Mouse (Mus musculus) kidney, postnatal 0 days (tissue): ENCODE results near the gene Zfp276. TPM values are rescaled to one million over a fixed set of nuclear protein-coding genes. Genes with fewer than 3 reads are reported as not detected.

Experiments
- ATAC-seq: fragments of 200-750 bp; cut with Nextera tagmentation; replicated peaks from 2 replicates; pipeline ENCODE4 v1.8.0; 2017; ENCODE audit warnings: low read depth, moderate number of reproducible peaks, moderate TSS enrichment, moderate library complexity; ENCODE audit not compliant: low FRiP score
- DNase-seq: peaks from one replicate; pipeline ENCODE4 v3.0.0-alpha.2; 2016; ENCODE audit warnings: low spot score
- H3K27ac ChIP-seq: fragments of 300-500 bp; sonication (generic); 2 replicates; pipeline ENCODE4 v1.5.1; 2014; ENCODE audit warnings: mild to moderate bottlenecking
- H3K27me3 ChIP-seq: fragments of 300-500 bp; sonication (generic); 2 replicates; pipeline ENCODE4 v1.6.1; 2014; ENCODE audit warnings: low read length, mixed read lengths; ENCODE audit not compliant: insufficient read depth
- H3K36me3 ChIP-seq: fragments of 300-500 bp; sonication (generic); 2 replicates; pipeline ENCODE4 v1.6.1; 2014; ENCODE audit warnings: low read length, mixed read lengths; ENCODE audit not compliant: insufficient read depth
- H3K4me1 ChIP-seq: fragments of 300-500 bp; sonication (generic); replicated peaks from 2 replicates; pipeline ENCODE4 v1.6.1; 2014; ENCODE audit warnings: antibody characterized with exemption, low read length, mixed read lengths; ENCODE audit not compliant: insufficient read depth
- H3K4me2 ChIP-seq: fragments of 300-500 bp; sonication (generic); 2 replicates; pipeline ENCODE4 v1.6.1; 2014; ENCODE audit warnings: mild to moderate bottlenecking, low read length, moderate library complexity, mixed read lengths
- H3K4me3 ChIP-seq: fragments of 300-500 bp; sonication (generic); replicated peaks from 2 replicates; pipeline ENCODE4 v1.5.1; 2014; ENCODE audit warnings: low read depth, low read length
- H3K9ac ChIP-seq: fragments of 300-500 bp; sonication (generic); 2 replicates; pipeline ENCODE4 v1.6.1; 2014; ENCODE audit warnings: low read depth, low read length
- H3K9me3 ChIP-seq: fragments of 300-500 bp; sonication (generic); replicated peaks from 2 replicates; pipeline ENCODE4 v1.6.1; 2016; ENCODE audit warnings: low read length, inconsistent platforms, mixed read lengths
- CTCF ChIP-seq: IDR thresholded peaks from 2 replicates; pipeline ENCODE4 v1.5.1; 2016; ENCODE audit warnings: antibody characterized with exemption, low read depth, mild to moderate bottlenecking, moderate library complexity
- WGBS: fragments of 180-500 bp; shearing (Covaris S2); extraction: QIAGEN DNeasy Blood & Tissue Kit; methylation state at CpG from one replicate; pipeline ENCODE4 v1.1.7; 2014; 5-methylcytosine and 5-hydroxymethylcytosine counted together
- polyA plus RNA-seq: library from polyadenylated mRNA; unstranded; fragments of >200 nt; fragmentation: Nextera tagmentation; extraction: Ambion mirVana; gene quantifications from 2 replicates; pipeline ENCODE4 v1.2.1, GENCODE M21; 2015

Gene Zfp276
- polyA plus RNA-seq, 1 experiment from 2014 or later, result 13.1 TPM

GRCm38 (mm10) chr8:123292785-123293184 is 38.8 kb downstream of the Zfp276 start:
- Histone ChIP-seq H3K4me2 (no peak overlapping the region), H3K9me3 (no peaks in the 10 kb centered on the region), H3K4me3 (no peak overlapping the region), H3K4me1 (no peaks in the 10 kb centered on the region), H3K27ac (no peak overlapping the region), H3K27me3 (no peaks in the 10 kb centered on the region), H3K9ac (no peak overlapping the region), H3K36me3 (0 out of 2 replicates have a peak, but pooled peaks cover 6% of the 10 kb centered on the region)
- DNase-seq (no peak), ATAC-seq (no peak)
- no peak for TF ChIP-seq CTCF
- whole genome bisulfite sequencing, result 76% methylated on average over 2 of the region's 2 CpGs

- no peak overlapping the region for H3K27ac ChIP-seq
- 92% methylated on average over 11 of the region's 11 CpGs for WGBS
- no peak for TF ChIP-seq CTCF
Observed at GRCm38 (mm10) chr8:123298301-123298700, 44.3 kb downstream of the Zfp276 start.

GRCm38 (mm10) chr8:123308738-123309137 is 54.7 kb downstream of the Zfp276 start:
- no peak for ATAC-seq
- no peak overlapping the region for H3K9ac ChIP-seq
- TF ChIP-seq CTCF, result peak; percentile 31
- no peak overlapping the region for H3K4me3 ChIP-seq
- DNase-seq, result no peak
- no peaks in the 10 kb centered on the region for H3K9me3 ChIP-seq
- 70% methylated on average over 4 of the region's 4 CpGs for WGBS
- H3K27me3 ChIP-seq, result no peaks in the 10 kb centered on the region
- no peaks in the 10 kb centered on the region for H3K4me1 ChIP-seq
- H3K4me2 ChIP-seq, result no peak overlapping the region
- H3K27ac ChIP-seq, result no peak overlapping the region
- H3K36me3 ChIP-seq, result no peaks in the 10 kb centered on the region

More at GRCm38 (mm10) chr8:123298301-123298700, 44.3 kb downstream of the Zfp276 start:
- no peak for DNase-seq
- H3K36me3 ChIP-seq, result 0 out of 2 replicates have a peak, but pooled peaks cover 3% of the 10 kb centered on the region
- no peak for ATAC-seq
- no peak overlapping the region for H3K4me3 ChIP-seq
- H3K9ac ChIP-seq, result no peak overlapping the region
- no peak overlapping the region for H3K4me2 ChIP-seq
- H3K4me1 ChIP-seq, result no peaks in the 10 kb centered on the region
- no peaks in the 10 kb centered on the region for H3K9me3 ChIP-seq
- H3K27me3 ChIP-seq, result no peaks in the 10 kb centered on the region

GRCm38 (mm10) chr8:123317781-123318466 is 63.9 kb downstream of the Zfp276 start:
- Histone ChIP-seq H3K9me3 (no peaks in the 10 kb centered on the region), H3K4me3 (peak overlapping the region; percentile 53), H3K27ac (peak overlapping the region; percentile 85), H3K4me1 (0 out of 2 replicates have a peak, but pooled peaks cover 3% of the 10 kb centered on the region), H3K9ac (peak overlapping the region; percentile 69), H3K27me3 (no peaks in the 10 kb centered on the region), H3K36me3 (no peaks in the 10 kb centered on the region), H3K4me2 (peak overlapping the region; percentile 94)
- no peak for DNase-seq
- peak; percentile 67 for ATAC-seq
- TF ChIP-seq CTCF, result no peak
- WGBS, result 5% methylated on average over 21 of the region's 21 CpGs

- Histone ChIP-seq H3K4me1 (0 out of 2 replicates have a peak, but pooled peaks cover 3% of the 10 kb centered on the region), H3K9me3 (no peaks in the 10 kb centered on the region), H3K27ac (peak within 1 kb of the TSS; percentile 85), H3K36me3 (no peaks in the 10 kb centered on the region), H3K4me3 (peak within 1 kb of the TSS; percentile 53), H3K9ac (peak within 1 kb of the TSS; percentile 69), H3K4me2 (peak within 1 kb of the TSS; percentile 94), H3K27me3 (no peaks in the 10 kb centered on the region)
- ATAC-seq, result peak; percentile 97
- WGBS, result 2% methylated on average over 24 of the region's 24 CpGs
- TF ChIP-seq CTCF, result peak; percentile 41
- peak; percentile 97 for DNase-seq
Observed at GRCm38 (mm10) chr8:123318467-123318911, 64.5 kb downstream of the Zfp276 start, which contains the start of gene Fanca. TSS of gene Fanca (minus strand) at chr8:123318576.

Other genes with a start within 250 kb of the Zfp276 start
- 44.2 and 57.9 TPM in 2 replicates for gene Ankrd11, start 211.9 kb upstream of the Zfp276 start, polyA plus RNA-seq
- 49.6 and 54.0 TPM in 2 replicates for gene Spg7, start 191.3 kb upstream of the Zfp276 start, polyA plus RNA-seq
- gene Rpl13, start 151.8 kb upstream of the Zfp276 start, polyA plus RNA-seq, result 1,763 and 1,932 TPM in 2 replicates
- 2.3 and 3.3 TPM in 2 replicates for gene Cpne7, start 136.8 kb upstream of the Zfp276 start, polyA plus RNA-seq
- 12.0 and 13.9 TPM in 2 replicates for gene Sult5a1, start 95.9 kb upstream of the Zfp276 start, polyA plus RNA-seq
- 29.4 and 33.9 TPM in 2 replicates for gene Dpep1, start 68.0 kb upstream of the Zfp276 start, polyA plus RNA-seq
- gene Chmp1a, start 41.4 kb upstream of the Zfp276 start, polyA plus RNA-seq, result 126 and 138 TPM in 2 replicates
- 7.1 and 8.2 TPM in 2 replicates for gene Spata33, start 41.4 kb upstream of the Zfp276 start, polyA plus RNA-seq
- gene Cdk10, start 29.4 kb upstream of the Zfp276 start, polyA plus RNA-seq, result 28.7 and 29.2 TPM in 2 replicates
- gene Spata2l, start 18.0 kb upstream of the Zfp276 start, polyA plus RNA-seq, result 6.1 and 8.2 TPM in 2 replicates
- gene Vps9d1, start 153 bp downstream of the Zfp276 start, polyA plus RNA-seq, result 16.5 and 17.3 TPM in 2 replicates
- gene Fanca, start 64.4 kb downstream of the Zfp276 start, polyA plus RNA-seq, result 18.7 and 21.5 TPM in 2 replicates
- gene Spire2, start 78.5 kb downstream of the Zfp276 start, polyA plus RNA-seq, result 5.7 and 5.8 TPM in 2 replicates
- 168 and 170 TPM in 2 replicates for gene Tcf25, start 119.6 kb downstream of the Zfp276 start, polyA plus RNA-seq
- not detected in 2 replicates for gene Mc1r, start 152.9 kb downstream of the Zfp276 start, polyA plus RNA-seq
- 0.23 and 0.75 TPM in 2 replicates for gene Tubb3, start 157.2 kb downstream of the Zfp276 start, polyA plus RNA-seq
- gene Def8, start 169.3 kb downstream of the Zfp276 start, polyA plus RNA-seq, result 33.4 and 36.6 TPM in 2 replicates
- gene Afg3l1, start 223.7 kb downstream of the Zfp276 start, polyA plus RNA-seq, result 40.3 and 48.0 TPM in 2 replicates